Mouse (Mus musculus) natural killer cell, adult 2 months (primary cell): Measurements from ENCODE around the gene Kcnc2.

Experiments
- DNase-seq, 2 experiments: peaks; one replicate each; pipeline ENCODE4 v3.0.0; 2022; ENCODE audit warnings: low spot score in 2 of 2

The Kcnc2 gene

DNA sequence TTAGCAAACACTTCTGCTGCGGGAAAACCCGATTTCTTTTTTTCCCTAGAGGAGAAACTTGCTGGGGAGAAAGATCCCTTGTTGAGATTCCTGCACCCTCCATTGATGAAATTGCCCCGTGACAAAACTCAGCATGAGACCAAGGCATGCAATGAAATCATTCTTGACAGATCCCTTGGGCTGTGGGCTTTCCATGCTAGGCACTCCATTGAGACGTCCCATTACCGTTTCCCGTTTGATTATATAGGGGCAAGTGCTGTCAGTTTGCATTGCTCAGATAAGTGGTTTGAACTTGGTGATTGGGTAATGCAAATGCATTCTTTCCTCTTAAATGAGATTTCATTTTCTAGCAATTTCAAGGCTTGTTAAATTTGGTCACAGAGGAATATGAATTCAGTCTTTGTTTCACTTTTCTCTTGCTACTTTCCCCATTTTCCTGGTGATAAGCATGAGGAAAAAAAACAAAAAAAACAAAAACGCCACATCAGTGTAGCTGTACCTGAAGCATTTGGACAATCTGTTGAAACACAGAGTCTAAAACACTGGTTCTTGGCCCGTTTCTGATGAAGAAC lies 123.6 kb downstream of the Kcnc2 start:
- DNase-seq: no peak

DNA sequence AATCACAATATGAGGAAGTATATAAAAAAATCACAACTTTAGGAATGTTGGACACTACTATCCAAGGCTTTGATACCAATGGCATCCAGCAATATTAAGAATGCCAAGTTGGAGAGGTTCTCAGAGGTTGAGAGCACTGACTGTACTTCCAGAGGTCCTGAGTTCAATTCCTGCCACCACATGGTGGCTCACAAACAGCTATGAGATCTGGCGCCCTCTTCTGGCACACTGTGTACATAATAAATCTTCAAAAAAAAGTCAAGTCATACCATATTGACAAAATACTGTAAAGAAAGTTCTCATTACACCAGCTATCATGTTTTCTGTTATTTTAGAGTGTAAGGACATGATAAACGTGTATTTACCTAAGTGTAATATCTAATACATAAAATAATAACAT lies 126.3 kb downstream of the Kcnc2 start:
- DNase-seq: no peak

DNA sequence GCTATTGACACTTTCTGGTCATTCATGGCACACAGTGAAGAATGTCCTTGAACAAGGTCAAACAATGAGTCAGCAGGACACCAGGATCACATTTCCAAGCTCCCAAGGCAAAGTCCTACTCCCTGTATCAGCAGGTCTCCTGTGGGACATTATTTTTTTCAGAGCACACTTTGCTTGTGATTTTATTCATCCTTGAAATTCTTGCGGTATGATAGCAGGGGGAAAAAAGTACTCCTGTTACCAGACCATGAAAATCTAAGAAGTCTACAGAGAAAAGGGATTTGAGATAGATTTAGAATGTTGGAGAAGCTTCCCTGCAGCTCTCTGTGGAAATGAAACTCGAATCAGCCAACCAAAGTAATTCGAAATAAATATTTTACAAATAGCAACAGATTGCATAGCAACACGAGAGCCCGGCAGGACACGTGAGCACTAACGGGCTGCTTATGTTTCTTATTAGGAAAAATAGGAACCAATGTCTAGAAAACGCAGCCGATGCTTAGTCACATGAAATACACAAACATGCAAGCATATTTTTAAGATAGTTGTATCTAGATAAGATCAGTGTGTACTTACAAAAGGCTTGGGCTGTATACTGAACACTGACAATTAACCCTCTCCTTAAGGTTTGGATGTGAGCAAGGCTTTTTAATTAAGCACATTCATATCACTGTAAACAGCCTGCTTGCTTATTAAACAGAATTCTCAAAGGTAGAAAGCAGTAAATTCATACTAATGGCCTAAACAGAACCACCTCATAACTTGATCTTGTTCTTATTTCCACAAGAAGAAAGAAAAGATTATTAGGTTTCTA lies 129.9 kb downstream of the Kcnc2 start:
- no peak for DNase-seq

DNA sequence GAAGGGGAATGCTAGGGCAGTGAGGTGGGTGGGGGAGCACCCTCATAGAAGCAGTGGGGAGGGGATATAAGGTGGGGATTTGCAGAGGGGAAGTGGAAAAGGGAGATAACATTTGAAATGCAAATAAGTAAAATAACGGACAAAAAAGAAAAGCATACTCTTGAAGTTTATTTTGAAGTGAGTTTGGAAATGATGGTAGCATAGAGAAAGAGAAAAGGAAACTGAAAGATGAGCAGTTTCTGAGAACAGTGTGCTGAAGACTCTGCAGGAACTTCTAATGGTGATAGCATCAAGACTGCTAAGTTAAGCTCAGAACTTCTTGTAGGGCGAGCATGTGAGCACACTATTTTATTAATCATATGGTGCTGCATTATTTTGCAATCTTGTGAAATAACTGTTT lies 138.6 kb downstream of the Kcnc2 start:
- DNase-seq: no peak

DNA sequence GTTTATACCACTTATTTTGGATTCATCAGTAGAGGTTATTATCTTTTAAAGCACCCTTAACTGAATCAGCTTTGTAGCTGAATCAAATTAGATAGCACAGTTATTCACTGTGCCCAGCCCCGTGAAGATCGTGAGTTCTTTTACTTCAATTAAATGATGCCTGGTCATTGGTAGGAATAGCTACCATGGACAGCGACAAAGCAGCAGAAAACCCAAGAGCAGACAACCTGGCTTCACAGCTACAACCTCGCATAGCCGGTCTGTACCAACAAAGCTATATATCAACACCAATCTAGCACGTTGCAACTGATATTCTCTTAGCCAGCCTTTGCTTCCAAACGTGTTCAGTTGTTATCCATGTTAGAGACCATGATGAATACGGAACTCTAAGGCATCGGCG lies 152.4 kb downstream of the Kcnc2 start:
- no peak for DNase-seq

DNA sequence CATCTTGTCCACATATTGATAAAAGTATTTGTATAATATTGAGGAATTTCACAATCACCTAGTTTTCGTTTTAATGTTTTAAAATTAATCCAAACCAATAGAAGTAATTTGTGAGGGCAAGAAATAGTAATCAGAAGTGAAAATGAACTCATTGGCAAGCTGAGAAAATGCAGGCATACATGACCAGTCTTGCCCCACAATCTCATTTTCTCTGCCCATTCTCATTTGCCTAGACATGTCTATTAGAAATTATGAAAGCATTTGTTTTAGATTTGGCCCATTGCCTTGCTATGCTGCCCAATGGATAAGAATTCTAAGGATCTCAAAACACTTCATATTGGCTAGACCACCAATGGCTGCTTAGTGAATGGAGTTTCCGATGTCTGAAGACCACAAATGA lies 166.0 kb downstream of the Kcnc2 start:
- no peak for DNase-seq

DNA sequence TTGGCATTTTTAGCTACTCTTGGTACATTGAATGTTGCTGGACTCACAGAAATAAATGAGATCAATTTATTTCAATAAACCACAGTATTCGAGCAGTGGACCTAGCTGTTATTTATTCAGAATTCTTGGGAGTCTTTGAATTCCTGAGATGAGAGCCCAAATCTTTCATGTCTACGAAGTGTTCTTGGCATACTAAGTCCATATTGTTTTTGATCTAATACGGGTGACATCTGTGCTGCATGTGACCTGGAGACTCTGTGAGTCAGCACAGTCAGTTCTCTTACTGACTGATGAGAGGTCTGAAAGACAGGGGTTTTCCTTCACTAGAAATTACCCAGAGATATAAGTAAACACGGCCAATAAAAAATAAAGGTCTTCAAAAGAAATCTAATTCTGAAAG lies 173.7 kb downstream of the Kcnc2 start:
- no peak for DNase-seq

DNA sequence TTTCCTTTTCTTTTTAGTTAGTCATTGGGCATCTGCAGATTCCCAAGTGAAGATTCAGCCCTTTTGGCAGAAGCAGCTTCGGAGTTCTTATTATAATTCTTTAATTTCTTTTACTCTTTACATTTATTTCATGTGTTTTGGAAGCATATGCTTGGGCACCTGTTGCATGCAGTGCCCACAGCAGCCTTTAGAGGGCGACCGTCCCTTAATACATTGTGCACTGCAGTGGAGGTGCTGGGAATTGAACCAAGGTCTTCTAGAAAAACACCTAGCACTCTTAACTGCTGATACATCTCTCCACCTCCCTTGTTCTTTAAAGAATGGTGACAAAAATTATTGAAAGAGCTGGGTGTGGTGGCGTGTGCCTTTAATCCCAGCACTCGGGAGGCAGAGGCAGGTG lies 180.0 kb downstream of the Kcnc2 start:
- no peak for DNase-seq

DNA sequence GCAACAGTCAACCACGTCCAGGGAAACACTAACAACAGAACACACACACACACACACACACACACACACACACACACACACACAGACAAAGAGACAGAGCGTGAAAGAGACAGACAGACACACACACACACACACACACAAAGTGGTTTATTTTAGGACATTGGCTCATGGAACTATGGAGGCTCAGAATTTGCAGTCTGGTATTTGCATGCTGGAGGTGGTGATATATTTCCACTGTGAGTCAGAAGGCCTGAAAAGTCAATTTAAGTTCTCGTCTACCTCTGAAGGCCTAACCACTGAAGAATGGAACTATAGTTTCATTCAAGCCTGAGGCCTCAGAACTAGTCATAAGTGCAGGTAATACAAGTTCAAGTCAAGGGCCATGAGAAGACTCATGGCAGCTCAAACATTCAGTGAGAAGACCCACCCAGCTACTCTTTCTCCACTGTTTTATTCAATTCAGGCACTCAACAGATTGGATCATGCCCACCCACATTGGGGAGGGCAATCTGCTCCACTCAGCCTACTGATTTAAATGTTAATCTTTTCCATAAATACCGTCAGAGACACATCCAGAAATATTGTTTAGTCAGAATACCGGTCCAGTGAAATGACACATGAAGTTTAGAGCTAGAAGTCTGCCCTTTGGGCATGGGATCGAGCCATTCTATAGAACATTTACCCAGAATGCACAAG lies 197.9 kb downstream of the Kcnc2 start:
- DNase-seq: no peak

DNA sequence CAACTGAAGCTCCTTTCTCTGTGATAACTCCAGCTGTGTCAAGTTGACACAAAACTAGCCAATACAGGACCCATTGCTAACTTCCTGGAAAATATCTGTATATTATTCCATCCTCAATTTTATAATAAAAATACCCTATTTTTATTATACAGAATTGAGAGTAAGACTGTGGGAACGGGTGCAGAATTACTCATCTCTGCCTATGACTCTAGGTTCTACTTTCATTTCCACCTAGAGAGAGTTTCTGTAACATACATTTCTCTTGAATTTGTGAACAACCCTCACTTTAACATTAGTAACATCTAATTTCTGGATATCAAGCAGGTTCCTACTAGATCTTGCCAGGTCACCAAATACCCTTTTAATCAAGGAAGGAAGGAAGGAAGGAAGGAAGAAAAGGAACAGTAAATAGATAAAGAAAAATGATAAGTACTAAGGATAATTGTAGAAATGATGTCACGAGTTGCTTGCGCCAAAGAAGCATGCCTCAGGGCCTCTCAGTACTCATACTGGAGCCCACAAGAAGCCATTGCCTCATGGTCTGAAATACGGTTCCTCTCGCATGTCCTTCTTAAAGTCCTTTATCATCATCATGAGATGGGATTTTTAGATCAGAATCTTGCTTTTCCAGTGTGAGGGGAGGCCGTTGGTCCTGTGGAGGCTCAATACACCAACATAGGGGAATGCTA lies 203.3 kb downstream of the Kcnc2 start:
- no peak for DNase-seq

DNA sequence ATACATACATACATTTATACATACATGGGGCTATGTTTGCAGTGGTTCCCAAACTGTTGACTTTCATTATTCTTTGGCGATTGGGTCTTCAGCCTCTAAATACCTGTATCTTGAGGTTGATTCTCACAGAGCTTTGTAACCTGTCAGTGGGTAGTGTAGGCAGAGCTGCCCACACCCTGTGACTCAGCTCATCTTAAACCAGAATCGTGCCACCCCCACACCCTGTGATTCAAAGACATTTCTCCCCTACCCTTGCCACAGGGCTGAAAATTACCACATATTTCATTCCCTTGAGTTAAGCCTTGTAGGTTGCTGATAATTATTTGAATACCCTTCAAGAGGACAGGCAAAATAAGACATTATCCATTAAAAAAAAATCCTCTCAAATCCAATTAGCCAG lies 210.5 kb downstream of the Kcnc2 start:
- no peak for DNase-seq

DNA sequence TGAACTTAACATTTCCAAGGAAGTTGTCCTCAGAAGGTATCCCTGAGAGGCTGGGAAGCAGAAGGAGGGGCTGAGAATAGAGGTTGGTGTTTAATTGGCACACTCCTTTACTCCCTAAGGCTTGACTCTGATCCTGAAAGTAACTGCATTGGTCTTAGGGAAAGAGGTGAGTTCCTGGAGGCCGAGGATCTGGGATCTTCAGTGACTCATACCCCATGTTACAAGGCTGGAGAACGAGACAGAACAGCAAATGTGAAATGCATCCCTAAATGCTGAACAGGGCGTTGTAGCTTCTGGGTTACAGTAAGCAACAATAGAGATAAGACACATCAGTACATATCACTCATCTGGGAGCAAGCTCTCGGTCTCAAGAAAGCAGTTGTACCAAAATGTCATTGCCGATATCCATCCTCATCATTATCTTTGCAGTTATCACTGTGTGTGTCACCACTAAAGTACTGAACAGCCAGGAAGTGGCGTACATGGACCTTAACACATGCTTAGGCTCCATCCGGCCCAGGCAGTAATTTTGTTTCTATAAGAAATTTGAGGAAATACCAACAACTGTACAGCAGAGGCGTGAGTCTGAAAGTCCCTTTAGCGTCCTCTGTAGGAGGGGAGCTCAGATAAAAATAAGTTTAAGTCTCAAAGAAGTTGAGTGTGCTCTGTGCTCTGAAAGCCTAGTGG lies 211.1 kb downstream of the Kcnc2 start:
- DNase-seq: no peak

DNA sequence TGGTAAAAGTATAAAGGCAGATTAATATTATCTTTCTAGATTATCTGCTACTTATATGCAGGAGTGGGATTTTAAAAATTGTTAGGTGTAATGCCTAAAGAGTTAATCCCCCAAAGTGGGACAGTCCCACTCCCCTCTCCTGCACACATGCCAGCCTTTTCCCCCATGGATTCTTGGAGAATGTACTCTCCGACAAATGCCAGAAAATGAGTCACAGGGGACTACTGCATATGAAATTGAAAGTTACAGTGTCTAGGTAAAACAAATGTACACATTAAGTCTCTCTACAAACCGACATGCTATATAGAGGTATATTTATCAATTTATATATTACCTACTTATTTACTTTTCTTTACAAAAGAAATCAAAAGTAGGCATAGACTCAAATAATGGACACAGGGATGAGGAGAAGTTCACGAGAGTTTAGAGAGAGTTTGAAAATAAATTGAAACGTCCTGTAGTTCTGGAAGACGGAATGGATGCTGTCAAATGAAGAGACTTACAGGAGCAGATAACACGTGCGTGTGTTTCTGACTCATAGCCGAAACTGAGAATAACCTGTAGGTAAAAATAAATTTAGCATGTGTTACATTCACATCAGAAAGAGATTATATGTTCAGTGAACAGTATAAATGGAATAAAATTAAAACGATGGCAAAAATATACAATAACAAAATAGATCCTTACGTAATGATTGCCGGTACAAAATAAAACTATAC lies 213.6 kb downstream of the Kcnc2 start:
- no peak for DNase-seq

DNA sequence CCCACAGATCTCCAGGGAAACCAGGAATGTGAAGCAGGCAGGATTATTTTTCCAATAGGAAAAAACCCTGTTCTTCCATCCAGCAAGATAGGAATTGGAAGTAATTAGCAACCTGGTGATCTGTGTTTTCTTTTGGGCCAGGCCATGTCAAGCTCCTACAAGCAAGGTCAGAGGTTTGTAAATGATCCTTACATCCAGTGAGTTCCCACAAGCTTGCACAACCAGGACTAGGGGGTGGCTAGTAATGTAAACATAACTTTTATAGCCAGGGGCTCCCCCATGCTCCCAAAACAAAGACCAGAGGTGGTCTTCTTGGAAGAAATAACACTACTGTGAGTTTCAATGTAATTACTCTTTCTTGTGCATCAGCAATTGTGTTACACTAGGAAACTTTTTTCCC lies 214.9 kb downstream of the Kcnc2 start:
- DNase-seq: no peak

DNA sequence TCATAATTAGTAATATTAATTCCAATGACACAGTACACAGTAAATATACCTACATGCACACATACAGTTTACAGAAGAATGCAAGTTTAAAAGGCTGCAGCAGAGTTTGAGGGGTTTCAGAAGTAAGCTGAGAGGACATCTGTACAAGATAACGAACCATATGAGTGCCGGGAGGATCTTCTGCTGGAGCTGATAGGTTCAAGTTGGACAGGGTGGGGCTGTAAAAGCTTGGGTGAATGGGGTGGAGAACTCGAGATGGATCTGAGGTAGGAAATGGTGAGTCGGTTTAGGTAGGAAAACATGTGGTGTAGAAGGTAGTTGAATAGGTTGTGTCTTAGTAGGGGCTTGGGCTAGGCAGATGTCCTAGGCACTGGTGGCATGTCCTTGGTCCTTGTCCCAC lies 217.8 kb downstream of the Kcnc2 start:
- no peak for DNase-seq
